Comparison of ENCODE assay signal across 8 mouse cellular contexts in genomic region chr1:184727401-184728265, GRCm38 (mm10). TPM values are rescaled to one million over a fixed set of nuclear protein-coding genes. Genes with fewer than 3 reads are reported as not detected.
DNase-seq lines count a peak whose midpoint lies in the region; ATAC-seq and TF ChIP-seq lines count a peak whose summit lies in the region.

No protein-coding gene starts in this region.

- H3K4me3 ChIP-seq in intestine, postnatal 0 days (ENCODE audit: low read depth, low read length) = peak overlapping the region; percentile 76
- peak overlapping the region; percentile 38 for H3K4me3 ChIP-seq in midbrain, embryonic 16.5 days (ENCODE audit: low read depth, low read length)

- H3K36me3 ChIP-seq in intestine, postnatal 0 days (ENCODE audit: control insufficient read depth, insufficient read depth) = no peaks in the 10 kb centered on the region
- H3K36me3 ChIP-seq in midbrain, embryonic 16.5 days (ENCODE audit: control insufficient read depth, insufficient read depth, low read length) = no peaks in the 10 kb centered on the region

- peak overlapping the region; percentile 84 for H3K4me2 ChIP-seq in intestine, postnatal 0 days (replicated peaks; ENCODE audit: low read depth)
- peak overlapping the region; percentile 69 for H3K4me2 ChIP-seq in midbrain, embryonic 16.5 days (ENCODE audit: low read length)

- ATAC-seq in frontal cortex, adult (ENCODE audit: low TSS enrichment) = peak; percentile 63
- no peak for ATAC-seq in intestine, postnatal 0 days
- 0 out of 2 replicates have a peak, but pooled peaks have one; percentile 47 for ATAC-seq in midbrain, embryonic 16.5 days

- no peak for DNase-seq in frontal cortex, adult 2 months (ENCODE audit: extremely low spot score in 1 of 2, low spot score in 1 of 2)
- peak; percentile 28 for DNase-seq in urinary bladder, postnatal 25 days (ENCODE audit: low spot score)
- no peak for DNase-seq in urinary bladder, postnatal 14 days (ENCODE audit: low spot score)
- DNase-seq in layer of hippocampus, adult 11-12 months (ENCODE audit: low spot score) = no peak
- DNase-seq in thymus, postnatal 10 days (ENCODE audit: low spot score in 2 of 2) = no peak

- no peaks in the 10 kb centered on the region for H3K9me3 ChIP-seq in intestine, postnatal 0 days (ENCODE audit: control insufficient read depth)
- no peaks in the 10 kb centered on the region for H3K9me3 ChIP-seq in midbrain, embryonic 16.5 days (replicated peaks; ENCODE audit: control insufficient read depth, low read length, poor library complexity, severe bottlenecking)

- H3K9ac ChIP-seq in intestine, postnatal 0 days (ENCODE audit: low read depth, low read length) = peak overlapping the region; percentile 48
- peak overlapping the region; percentile 51 for H3K9ac ChIP-seq in midbrain, embryonic 16.5 days (ENCODE audit: low read depth, low read length)

- no peak for TF ChIP-seq CTCF in intestine, postnatal 0 days (IDR thresholded peaks at IDR 0.05; ENCODE audit: low read depth)

- H3K4me1 ChIP-seq in intestine, postnatal 0 days (replicated peaks; ENCODE audit: control insufficient read depth, insufficient read depth, low read length) = peaks cover 9% of the 10 kb centered on the region
- H3K4me1 ChIP-seq in midbrain, embryonic 16.5 days (ENCODE audit: control insufficient read depth, insufficient read depth, low read length) = peaks cover 15% of the 10 kb centered on the region

- H3K27ac ChIP-seq in intestine, postnatal 0 days (ENCODE audit: low read depth, low read length) = no peak overlapping the region; the same call in 1 of the 2 replicates
- H3K27ac ChIP-seq in midbrain, embryonic 16.5 days (ENCODE audit: low read length) = no peak overlapping the region

- 8% methylated on average over 49 of the region's 49 CpGs for WGBS in intestine, postnatal 0 days
- 1% methylated on average over 49 of the region's 49 CpGs for WGBS in midbrain, embryonic 16.5 days

- peaks cover 65% of the 10 kb centered on the region for H3K27me3 ChIP-seq in intestine, postnatal 0 days (replicated peaks; ENCODE audit: control insufficient read depth, insufficient read depth, low read length)
- peaks cover 53% of the 10 kb centered on the region for H3K27me3 ChIP-seq in midbrain, embryonic 16.5 days (ENCODE audit: control insufficient read depth, insufficient read depth, low read depth, low read length)

RNA-seq across cellular contexts. Expression of gene Hlx, which starts 4.8 kb away (rescaled TPM):
- 0.76 and 0.96 TPM in 2 replicates for polyA plus RNA-seq in frontal cortex, adult 2 months (2012; rRNA removed)
- polyA plus RNA-seq in intestine, postnatal 0 days (2015; fragmentation: Nextera tagmentation; extraction: Ambion mirVana) = 20.2 and 22.7 TPM in 2 replicates
- 1.1 and 1.2 TPM in 2 replicates for polyA plus RNA-seq in midbrain, embryonic 16.5 days (2015; fragmentation: Nextera tagmentation; extraction: Ambion mirVana)
